Mouse (Mus musculus) adrenal gland, postnatal 25 days (tissue): ENCODE measurements around the gene 4930522H14Rik. TPM values are rescaled to one million over a fixed set of nuclear protein-coding genes. Genes with fewer than 3 reads are reported as not detected.

Experiments
- DNase-seq: peaks from one replicate; pipeline ENCODE4 v3.0.0; 2021; ENCODE audit warnings: mixed read lengths
- long read RNA-seq: library from polyadenylated mRNA; stranded (forward); transcript quantifications from one replicate; pipeline ENCODE4 v2.0.0, GENCODE M21; 2021
- total RNA-seq: library from RNA; stranded (reverse); gene quantifications from 2 replicates; pipeline ENCODE4 v1.2.3, GENCODE M21; 2021

Gene 4930522H14Rik
- total RNA-seq: not detected in 2 replicates
- long read RNA-seq: 0 reads

GRCm38 (mm10) chr4:109531111-109531510, at the start of gene 4930522H14Rik:
4930522H14Rik (minus strand) TSS chr4:109531297.
- DNase-seq: no peak

- no peak for DNase-seq
These were observed 47.3 kb upstream of the 4930522H14Rik start for GRCm38 (mm10) chr4:109578356-109578755.

- no peak for DNase-seq
These were observed 45.8 kb upstream of the 4930522H14Rik start for GRCm38 (mm10) chr4:109576933-109577332.

GRCm38 (mm10) chr4:109574845-109575244, 43.7 kb upstream of the 4930522H14Rik start:
- DNase-seq: no peak

- DNase-seq: peak; percentile 9
These were observed 43.2 kb upstream of the 4930522H14Rik start for GRCm38 (mm10) chr4:109574331-109574730.

- no peak for DNase-seq
These were observed 41.5 kb upstream of the 4930522H14Rik start for GRCm38 (mm10) chr4:109572632-109573031.

- no peak for DNase-seq
These were observed 38.3 kb upstream of the 4930522H14Rik start for GRCm38 (mm10) chr4:109569421-109569820.

GRCm38 (mm10) chr4:109568959-109569358, 37.9 kb upstream of the 4930522H14Rik start:
- DNase-seq: no peak

GRCm38 (mm10) chr4:109564711-109565110, 33.6 kb upstream of the 4930522H14Rik start:
- no peak for DNase-seq

- DNase-seq: no peak
These were observed 19.4 kb upstream of the 4930522H14Rik start for GRCm38 (mm10) chr4:109550338-109551150.

GRCm38 (mm10) chr4:109547306-109547705, 16.2 kb upstream of the 4930522H14Rik start:
- DNase-seq: no peak

- DNase-seq: no peak
These were observed 15.4 kb upstream of the 4930522H14Rik start for GRCm38 (mm10) chr4:109546538-109546937.

GRCm38 (mm10) chr4:109530245-109530816, 766 bp downstream of the 4930522H14Rik start:
- no peak for DNase-seq

- DNase-seq: no peak
These were observed 26.2 kb downstream of the 4930522H14Rik start for GRCm38 (mm10) chr4:109504885-109505284.

GRCm38 (mm10) chr4:109498476-109498875, 32.6 kb downstream of the 4930522H14Rik start:
- DNase-seq: no peak

GRCm38 (mm10) chr4:109493581-109493980, 37.5 kb downstream of the 4930522H14Rik start:
- DNase-seq: no peak

GRCm38 (mm10) chr4:109488812-109489211, 42.3 kb downstream of the 4930522H14Rik start:
- DNase-seq: no peak

GRCm38 (mm10) chr4:109484621-109485020, 46.5 kb downstream of the 4930522H14Rik start, which contains the start of gene Rnf11:
Rnf11 (minus strand) TSS chr4:109484728.
- DNase-seq: no peak

- DNase-seq: peak; percentile 30
These were observed 48.4 kb downstream of the 4930522H14Rik start for GRCm38 (mm10) chr4:109482701-109483100.

GRCm38 (mm10) chr4:109481424-109481823, 49.7 kb downstream of the 4930522H14Rik start:
- DNase-seq: peak; percentile 6

GRCm38 (mm10) chr4:109477454-109477853, 53.6 kb downstream of the 4930522H14Rik start:
- DNase-seq: no peak

- DNase-seq: peak; percentile 93
These were observed 54.5 kb downstream of the 4930522H14Rik start for GRCm38 (mm10) chr4:109476554-109477014.
